Mouse (Mus musculus): ENCODE measurements at regions not wholly inside any gene's neighbourhood (a gene's known extent, or its start where the extent isn't known, plus 50 kb on each side); places are given as distances from the start of the nearest gene placed in this dataset.
A peak's percentile ranks its signal among the peaks of the same experiment; 100 is the strongest.

GRCm38 (mm10) chr2:50961049-50961448 lies 187.9 kb downstream of the Rnd3 start:
- Histone ChIP-seq H3K4me1 (no peaks in the 10 kb centered on the region), H3K9ac (no peak overlapping the region), H3K27me3 (no peaks in the 10 kb centered on the region), H3K4me3 (no peak overlapping the region), H3K36me3 (no peaks in the 10 kb centered on the region), H3K9me3 (no peaks in the 10 kb centered on the region), H3K4me2 (no peak overlapping the region), H3K27ac (no peak overlapping the region)
- WGBS: 40% methylated on average over 4 of the region's 4 CpGs
- ATAC-seq (ENCODE audit: insufficient number of reproducible peaks, low FRiP score, low TSS enrichment, low read depth): no peak

- no peaks in the 10 kb centered on the region for H3K27me3 ChIP-seq
- WGBS: 92% methylated on average over 9 of the region's 9 CpGs
- H3K4me3 ChIP-seq: no peak overlapping the region
- no peaks in the 10 kb centered on the region for H3K4me1 ChIP-seq
- H3K36me3 ChIP-seq: no peaks in the 10 kb centered on the region
- no peak overlapping the region for H3K27ac ChIP-seq
- ATAC-seq (ENCODE audit: insufficient number of reproducible peaks, low FRiP score, low TSS enrichment, low read depth): no peak
- no peaks in the 10 kb centered on the region for H3K9me3 ChIP-seq
- no peak overlapping the region for H3K4me2 ChIP-seq
- H3K9ac ChIP-seq: no peak overlapping the region
Observed at GRCm38 (mm10) chr2:50959323-50959722, 189.6 kb downstream of the Rnd3 start.

GRCm38 (mm10) chr2:50954361-50955066 lies 194.4 kb downstream of the Rnd3 start:
- Histone ChIP-seq H3K9ac (no peak overlapping the region), H3K4me2 (no peak overlapping the region), H3K9me3 (no peaks in the 10 kb centered on the region), H3K27ac (no peak overlapping the region), H3K4me1 (no peaks in the 10 kb centered on the region), H3K27me3 (no peaks in the 10 kb centered on the region), H3K36me3 (no peaks in the 10 kb centered on the region), H3K4me3 (no peak overlapping the region)
- ATAC-seq (ENCODE audit: insufficient number of reproducible peaks, low FRiP score, low TSS enrichment, low read depth): no peak
- WGBS: 56% methylated on average over 6 of the region's 6 CpGs

- Histone ChIP-seq H3K27me3 (no peaks in the 10 kb centered on the region), H3K4me1 (no peaks in the 10 kb centered on the region), H3K36me3 (no peaks in the 10 kb centered on the region), H3K4me2 (no peak overlapping the region), H3K9me3 (no peaks in the 10 kb centered on the region), H3K9ac (no peak overlapping the region), H3K27ac (no peak overlapping the region), H3K4me3 (no peak overlapping the region)
- no peak for ATAC-seq (ENCODE audit: insufficient number of reproducible peaks, low FRiP score, low TSS enrichment, low read depth)
- 76% methylated on average over 3 of the region's 3 CpGs for WGBS
Observed at GRCm38 (mm10) chr2:50951027-50951426, 197.9 kb downstream of the Rnd3 start.

- Histone ChIP-seq H3K9me3 (no peaks in the 10 kb centered on the region), H3K36me3 (no peaks in the 10 kb centered on the region), H3K4me1 (peaks cover 10% of the 10 kb centered on the region; the same call in 1 of the 2 replicates), H3K4me2 (no peak overlapping the region), H3K4me3 (no peak overlapping the region), H3K27ac (no peak overlapping the region), H3K27me3 (no peaks in the 10 kb centered on the region), H3K9ac (no peak overlapping the region)
- 74% methylated on average over 4 of the region's 4 CpGs for WGBS
- no peak for ATAC-seq (ENCODE audit: insufficient number of reproducible peaks, low FRiP score, low TSS enrichment, low read depth)
Observed at GRCm38 (mm10) chr2:50949717-50950116, 199.2 kb downstream of the Rnd3 start.

DNA sequence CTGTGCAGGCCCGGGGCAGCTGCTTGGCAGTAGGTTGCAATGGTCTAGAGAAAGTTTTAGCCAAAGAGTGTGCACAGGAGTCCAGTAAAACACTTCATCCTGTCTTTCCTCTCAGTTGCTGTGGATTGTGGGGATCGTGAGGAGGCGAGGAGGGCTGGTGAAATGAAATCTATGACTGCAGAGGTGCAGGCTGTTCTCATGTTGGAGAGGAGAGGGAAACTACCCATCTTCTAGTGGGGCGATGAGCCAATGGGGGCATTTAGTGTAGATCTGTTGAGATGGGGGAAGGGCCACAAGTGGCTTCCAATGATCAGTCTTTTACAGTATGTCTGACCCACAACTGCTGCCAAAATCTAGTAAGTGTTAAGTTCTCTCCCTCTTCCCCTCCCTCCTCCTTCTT lies 203.4 kb downstream of the Rnd3 start:
- Histone ChIP-seq H3K9ac (no peak overlapping the region), H3K4me3 (no peak overlapping the region), H3K27me3 (no peaks in the 10 kb centered on the region), H3K36me3 (no peaks in the 10 kb centered on the region), H3K4me2 (no peak overlapping the region), H3K27ac (peak overlapping the region; percentile 61), H3K9me3 (no peaks in the 10 kb centered on the region), H3K4me1 (peaks cover 23% of the 10 kb centered on the region; the same call in 1 of the 2 replicates)
- 0 out of 2 replicates have a peak, but pooled peaks have one; percentile 53 for ATAC-seq (ENCODE audit: insufficient number of reproducible peaks, low FRiP score, low TSS enrichment, low read depth)
- 68% methylated on average over 4 of the region's 4 CpGs for WGBS

DNA sequence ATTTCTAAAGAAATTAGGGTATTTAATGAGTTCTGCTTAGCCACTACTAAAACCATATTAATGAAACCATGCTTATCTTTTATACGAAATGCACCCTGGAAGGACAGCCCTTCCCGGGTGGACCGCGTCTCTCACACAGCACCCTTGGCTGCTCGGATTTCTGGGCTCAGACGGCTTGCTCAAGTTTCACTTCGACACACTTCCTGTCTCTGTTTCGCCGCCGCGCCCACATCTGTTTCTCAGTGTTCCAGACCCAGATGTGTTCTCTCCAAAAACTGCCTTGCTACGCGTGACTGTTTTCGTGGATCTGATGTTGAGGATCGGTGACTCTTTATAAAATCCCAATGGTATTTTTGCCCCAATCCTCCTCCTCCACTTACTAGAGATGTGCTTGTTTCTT lies 205.7 kb downstream of the Rnd3 start:
- Histone ChIP-seq H3K27me3 (no peaks in the 10 kb centered on the region), H3K9ac (no peak overlapping the region), H3K4me3 (no peak overlapping the region), H3K4me2 (peak overlapping the region; percentile 26), H3K27ac (peak overlapping the region; percentile 62), H3K36me3 (no peaks in the 10 kb centered on the region), H3K9me3 (no peaks in the 10 kb centered on the region), H3K4me1 (peaks cover 23% of the 10 kb centered on the region; the same call in 1 of the 2 replicates)
- 34% methylated on average over 15 of the region's 15 CpGs for WGBS
- 0 out of 2 replicates have a peak, but pooled peaks have one; percentile 40 for ATAC-seq (ENCODE audit: insufficient number of reproducible peaks, low FRiP score, low TSS enrichment, low read depth)

DNA sequence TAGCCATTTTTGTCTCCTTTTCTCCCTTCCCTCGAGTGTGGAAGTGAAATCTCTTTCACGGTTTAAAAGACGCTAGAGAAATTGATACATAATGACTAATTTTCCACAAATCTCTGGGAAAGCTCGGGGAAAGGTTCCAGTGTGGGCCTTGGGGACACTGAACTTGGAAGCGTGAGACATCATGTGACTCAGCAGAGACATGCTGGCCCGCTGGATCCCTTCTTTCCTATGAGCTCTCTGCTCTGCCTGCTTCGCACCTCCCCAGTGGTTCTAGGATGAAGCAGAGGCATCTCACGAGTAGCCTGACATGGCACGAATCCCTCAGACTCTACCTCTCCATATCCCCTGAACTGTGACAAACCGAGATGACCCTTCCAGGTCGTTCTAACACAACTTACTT lies 206.2 kb downstream of the Rnd3 start:
- no peak overlapping the region for H3K4me3 ChIP-seq
- WGBS: 51% methylated on average over 11 of the region's 11 CpGs

GRCm38 (mm10) chr2:50932936-50933335 lies 216.0 kb downstream of the Rnd3 start:
- Histone ChIP-seq H3K27me3 (no peaks in the 10 kb centered on the region), H3K36me3 (no peaks in the 10 kb centered on the region), H3K9ac (no peak overlapping the region), H3K9me3 (no peaks in the 10 kb centered on the region), H3K27ac (no peak overlapping the region; the same call in 1 of the 2 replicates), H3K4me3 (no peak overlapping the region), H3K4me2 (no peak overlapping the region), H3K4me1 (peaks cover 4% of the 10 kb centered on the region; the same call in 1 of the 2 replicates)
- no peak for ATAC-seq (ENCODE audit: insufficient number of reproducible peaks, low FRiP score, low TSS enrichment, low read depth)
- 23% methylated on average over 7 of the region's 7 CpGs for WGBS

More for the DNA sequence above, 206.2 kb downstream of the Rnd3 start:
- Histone ChIP-seq H3K27me3 (no peaks in the 10 kb centered on the region), H3K4me2 (peak overlapping the region; percentile 26), H3K27ac (peak overlapping the region; percentile 62), H3K36me3 (no peaks in the 10 kb centered on the region), H3K9me3 (no peaks in the 10 kb centered on the region), H3K4me1 (peaks cover 23% of the 10 kb centered on the region; the same call in 1 of the 2 replicates), H3K9ac (no peak overlapping the region)
- no peak; the same call in 1 of the 2 replicates for ATAC-seq (ENCODE audit: insufficient number of reproducible peaks, low FRiP score, low TSS enrichment, low read depth)

- Histone ChIP-seq H3K36me3 (no peaks in the 10 kb centered on the region), H3K4me3 (no peak overlapping the region), H3K9ac (no peak overlapping the region), H3K27ac (no peak overlapping the region), H3K4me1 (no peaks in the 10 kb centered on the region), H3K9me3 (no peaks in the 10 kb centered on the region), H3K4me2 (no peak overlapping the region), H3K27me3 (no peaks in the 10 kb centered on the region)
- no peak for ATAC-seq (ENCODE audit: insufficient number of reproducible peaks, low FRiP score, low TSS enrichment, low read depth)
Observed at GRCm38 (mm10) chr2:50921002-50921401, 227.9 kb downstream of the Rnd3 start.

GRCm38 (mm10) chr2:50916323-50917221 lies 232.3 kb downstream of the Rnd3 start:
- no peak overlapping the region for H3K4me3 ChIP-seq
- H3K27me3 ChIP-seq: no peaks in the 10 kb centered on the region
- H3K9ac ChIP-seq: no peak overlapping the region
- H3K9me3 ChIP-seq: no peaks in the 10 kb centered on the region
- no peak overlapping the region for H3K27ac ChIP-seq
- H3K36me3 ChIP-seq: no peaks in the 10 kb centered on the region
- H3K4me2 ChIP-seq: no peak overlapping the region
- no peak for ATAC-seq (ENCODE audit: insufficient number of reproducible peaks, low FRiP score, low TSS enrichment, low read depth)
- no peaks in the 10 kb centered on the region for H3K4me1 ChIP-seq
- 60% methylated on average over 18 of the region's 18 CpGs for WGBS

DNA sequence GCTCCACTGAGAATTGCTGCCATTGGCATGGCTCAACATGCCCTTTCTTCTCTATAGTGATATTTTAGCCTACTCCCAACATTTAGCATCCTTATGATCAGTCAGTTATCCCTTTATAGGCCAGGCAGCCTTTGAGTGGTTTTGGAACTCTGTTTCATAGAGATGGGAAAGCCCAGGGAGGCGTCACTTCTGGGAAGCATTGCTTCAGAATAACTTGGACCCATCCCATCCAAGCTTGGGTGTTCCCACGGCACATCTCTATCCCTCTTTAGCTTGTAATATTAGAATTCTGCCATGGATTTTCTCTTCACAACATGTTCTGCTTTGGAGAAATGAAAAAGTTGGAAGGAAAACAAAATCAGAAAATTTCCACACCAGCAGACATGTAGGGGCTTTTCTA lies 233.8 kb downstream of the Rnd3 start:
- WGBS: 69% methylated on average over 2 of the region's 2 CpGs
- Histone ChIP-seq H3K36me3 (no peaks in the 10 kb centered on the region), H3K4me1 (no peaks in the 10 kb centered on the region), H3K4me2 (no peak overlapping the region), H3K27ac (no peak overlapping the region), H3K9me3 (no peaks in the 10 kb centered on the region), H3K27me3 (no peaks in the 10 kb centered on the region), H3K4me3 (no peak overlapping the region), H3K9ac (no peak overlapping the region)
- no peak for ATAC-seq (ENCODE audit: insufficient number of reproducible peaks, low FRiP score, low TSS enrichment, low read depth)

All from limb, embryonic 15.5 days (tissue).